Mouse (Mus musculus) adrenal gland (tissue): ENCODE results near the gene Nfyc.

Experiments
- intact Hi-C: fragments of 180-260 bp; cut with DNase I; formaldehyde crosslinking; loops from one replicate; pipeline ENCODE4 v1.15.1; 2025
- microRNA-seq, 2 experiments: library from miRNA; unstranded; fragments of <30 nt; microRNA quantifications; one replicate each; pipeline ENCODE4; 2019

Gene Nfyc

DNA sequence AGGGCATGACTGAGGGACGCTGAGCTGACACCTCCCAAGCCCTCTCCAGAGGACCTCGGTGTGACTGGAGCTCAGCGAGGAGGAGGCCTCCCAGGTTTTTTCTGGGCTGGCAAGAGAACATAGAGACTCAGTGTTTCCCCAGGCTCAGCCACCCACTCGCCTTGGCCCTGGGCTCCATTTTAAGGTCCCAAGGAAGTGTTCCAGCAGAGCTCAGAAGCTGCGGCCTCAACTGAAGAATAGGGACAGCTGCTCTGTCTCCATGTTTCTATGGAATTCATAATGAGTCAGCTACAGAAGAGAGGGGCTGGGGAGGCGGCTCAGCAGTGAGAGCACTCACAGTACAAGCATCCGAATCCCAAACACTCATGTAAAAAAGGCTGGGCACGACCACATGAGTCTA, 113.8 kb downstream of the Nfyc start:
- intact Hi-C loops: no loop called here

DNA sequence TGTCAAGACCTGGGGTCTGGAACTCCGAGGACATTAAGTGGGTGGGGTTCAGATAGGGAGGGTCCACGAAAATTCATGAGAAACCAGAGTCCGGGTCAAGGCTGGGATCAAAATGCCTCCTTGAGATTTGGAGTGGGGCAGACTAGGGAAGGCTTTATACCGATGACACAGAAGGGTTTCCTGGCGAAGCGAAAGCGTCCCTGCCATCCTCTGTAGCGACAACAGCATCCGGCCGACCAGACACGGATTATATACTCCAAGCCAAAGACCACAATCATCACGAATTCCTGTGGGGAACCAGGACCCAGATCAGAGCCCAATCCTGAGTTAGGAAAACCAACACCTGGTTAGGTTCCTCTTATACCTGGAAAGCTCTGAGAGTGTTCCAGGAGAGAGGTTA, 114.6 kb downstream of the Nfyc start:
- intact Hi-C loops: no loop called here

- intact Hi-C loops: no loop called here
Observed at GRCm38 (mm10) chr4:120716141-120716571, 115.2 kb downstream of the Nfyc start.

DNA sequence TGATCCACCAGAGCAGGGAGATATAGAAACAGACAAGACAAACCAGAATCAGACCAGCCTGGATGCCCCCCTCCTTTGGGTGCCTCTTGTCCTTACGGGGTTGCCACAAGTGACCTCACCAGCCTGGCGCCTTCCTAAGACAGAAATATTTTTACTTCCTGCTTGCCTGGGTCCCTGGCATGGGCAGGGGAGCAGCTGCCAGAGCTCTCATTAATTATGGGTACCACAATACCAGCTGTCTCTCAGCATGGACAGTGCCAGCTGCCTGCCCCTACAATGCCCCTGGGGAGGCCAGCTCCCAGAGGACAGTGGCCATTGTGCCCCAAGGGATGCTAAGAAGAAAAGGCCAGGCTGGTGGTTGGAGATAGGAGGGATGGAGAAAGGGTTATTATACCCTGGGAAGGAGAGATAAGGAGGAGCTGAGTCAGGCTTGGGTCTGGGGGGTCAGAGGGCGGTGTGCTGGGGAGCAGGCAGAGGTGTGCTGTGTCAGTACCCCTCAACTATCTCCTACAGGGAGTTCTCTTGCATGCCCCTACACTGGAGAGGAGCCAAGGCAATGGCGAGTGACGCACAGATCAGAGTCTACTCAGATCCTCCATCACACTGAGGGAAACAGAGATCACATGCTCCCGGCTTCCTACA, 117.4 kb downstream of the Nfyc start:
- intact Hi-C loops: no loop called here

GRCm38 (mm10) chr4:120713021-120713420, 118.4 kb downstream of the Nfyc start:
- intact Hi-C loops: no loop called here

DNA sequence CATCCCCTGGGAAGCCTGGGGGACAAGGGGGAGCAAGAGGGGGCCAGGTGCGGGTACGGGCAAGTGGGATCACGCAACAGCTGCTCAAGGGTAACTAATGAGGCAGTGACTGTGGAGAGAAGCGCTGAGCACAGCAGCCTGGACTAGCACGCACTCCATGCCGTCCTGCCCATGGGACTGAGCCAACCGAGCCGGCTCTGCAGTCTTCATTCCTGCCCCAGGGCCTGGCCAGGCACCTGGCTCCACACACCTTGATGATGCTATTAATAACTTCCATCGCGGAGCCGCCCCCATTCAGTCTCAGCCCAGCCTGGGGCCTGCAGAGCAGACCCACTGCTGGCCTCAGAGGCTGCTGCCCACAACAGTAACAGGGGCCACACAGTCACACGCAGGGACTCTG, 119.1 kb downstream of the Nfyc start:
- intact Hi-C loops: no loop called here

Small RNAs within 50 kb of the gene (microRNA-seq; reads per million reads assigned to microRNA genes)
- gene Gm23936: 0 reads per million in 2 experiments
- 105 to 197 reads per million in 2 experiments for gene Mir30c-1
- 0 reads per million in 2 experiments for gene Mir30e
- 0 reads per million in 2 experiments for gene Mir30f
